Mouse (Mus musculus) kidney, adult 9 months (tissue): Measurements from ENCODE around the gene Mcu.

Experiments
- DNase-seq: peaks from one replicate; pipeline ENCODE4 v3.0.0; 2022

The Mcu gene

GRCm38 (mm10) chr10:59424453-59424852, 192.0 kb downstream of the Mcu start:
- DNase-seq = peak; percentile 31

- DNase-seq = no peak
Observed at GRCm38 (mm10) chr10:59419516-59419915, 197.0 kb downstream of the Mcu start.

- no peak for DNase-seq
Observed at GRCm38 (mm10) chr10:59416623-59417022, 199.9 kb downstream of the Mcu start.

GRCm38 (mm10) chr10:59413711-59414110, 202.8 kb downstream of the Mcu start:
- no peak for DNase-seq

- no peak for DNase-seq
Observed at GRCm38 (mm10) chr10:59410264-59410663, 206.2 kb downstream of the Mcu start.

- DNase-seq = no peak
Observed at GRCm38 (mm10) chr10:59408499-59408898, 208.0 kb downstream of the Mcu start.

- DNase-seq = no peak
Observed at GRCm38 (mm10) chr10:59403793-59404149, 212.7 kb downstream of the Mcu start.

GRCm38 (mm10) chr10:59402899-59403792, 213.3 kb downstream of the Mcu start, which contains the start of gene Pla2g12b:
Gene Pla2g12b (plus strand): TSS chr10:59403660.
- DNase-seq = no peak
